Mouse (Mus musculus): ENCODE measurements at regions not wholly inside any gene's neighbourhood (a gene's known extent, or its start where the extent isn't known, plus 50 kb on each side); places are given as distances from the start of the nearest gene placed in this dataset.
A peak's percentile ranks its signal among the peaks of the same experiment; 100 is the strongest.
"Not testable (repeated sequence)": the region's sequence is repeated elsewhere in the genome, so short reads cannot be mapped to it uniquely, and the experiment has no call there.

- ATAC-seq (replicated peaks in 1 of 2; ENCODE audit: insufficient read depth in 1 of 2, low FRiP score in 2 of 2, low TSS enrichment in 1 of 2, low read depth in 1 of 2, poor library complexity in 2 of 2, severe bottlenecking in 2 of 2): peak; percentile 40 to 52; a peak in 3 of 4 replicates
These were observed 123.6 kb downstream of the Tnfrsf21 start for GRCm38 (mm10) chr17:43139916-43140315.

DNA sequence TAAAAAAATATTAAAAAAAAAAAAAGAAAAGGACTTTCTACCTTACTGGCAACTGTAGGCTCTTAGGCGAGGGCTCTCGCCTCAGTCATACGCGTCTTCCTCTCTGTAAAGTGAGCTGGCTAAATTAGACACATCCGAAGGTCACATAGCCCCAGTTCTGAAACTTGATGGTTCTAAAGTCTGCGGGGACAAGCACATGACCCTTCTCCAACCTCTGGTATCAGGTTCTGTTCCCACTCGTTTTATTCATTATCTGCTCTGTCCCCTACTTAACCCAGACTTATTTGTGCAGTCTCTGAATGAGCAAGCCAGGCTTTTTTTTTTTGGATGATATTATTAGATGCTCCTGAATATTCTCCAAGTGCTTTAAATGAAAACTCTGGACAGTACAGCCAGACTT, 125.4 kb downstream of the Tnfrsf21 start:
- no peak for ATAC-seq (replicated peaks in 1 of 2; ENCODE audit: insufficient read depth in 1 of 2, low FRiP score in 2 of 2, low TSS enrichment in 1 of 2, low read depth in 1 of 2, poor library complexity in 2 of 2, severe bottlenecking in 2 of 2)

GRCm38 (mm10) chr17:43145749-43146148, 124.4 kb upstream of the Adgrf1 start:
- no peak for ATAC-seq (replicated peaks in 1 of 2; ENCODE audit: insufficient read depth in 1 of 2, low FRiP score in 2 of 2, low TSS enrichment in 1 of 2, low read depth in 1 of 2, poor library complexity in 2 of 2, severe bottlenecking in 2 of 2)

DNA sequence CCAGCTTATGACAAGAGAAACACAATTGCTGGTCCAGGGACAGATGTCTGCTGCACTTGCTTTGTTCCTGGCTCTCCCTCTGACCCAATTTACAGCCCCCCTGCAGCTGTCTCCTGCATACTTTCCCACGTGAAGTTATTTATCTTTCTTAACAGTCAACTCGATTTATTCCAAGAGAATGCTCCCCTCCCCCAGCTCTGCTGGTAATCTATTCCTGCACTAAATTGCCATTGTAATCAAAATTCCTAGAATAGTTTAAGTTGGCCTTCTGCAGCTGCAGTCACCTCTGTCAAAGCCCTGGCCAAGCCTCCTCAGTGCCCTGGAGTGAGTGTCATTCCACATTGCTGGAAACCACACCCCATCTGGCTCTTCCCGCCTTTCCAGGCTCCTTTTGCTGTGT, 122.2 kb upstream of the Adgrf1 start:
- ATAC-seq (replicated peaks in 1 of 2; ENCODE audit: insufficient read depth in 1 of 2, low FRiP score in 2 of 2, low TSS enrichment in 1 of 2, low read depth in 1 of 2, poor library complexity in 2 of 2, severe bottlenecking in 2 of 2): no peak

DNA sequence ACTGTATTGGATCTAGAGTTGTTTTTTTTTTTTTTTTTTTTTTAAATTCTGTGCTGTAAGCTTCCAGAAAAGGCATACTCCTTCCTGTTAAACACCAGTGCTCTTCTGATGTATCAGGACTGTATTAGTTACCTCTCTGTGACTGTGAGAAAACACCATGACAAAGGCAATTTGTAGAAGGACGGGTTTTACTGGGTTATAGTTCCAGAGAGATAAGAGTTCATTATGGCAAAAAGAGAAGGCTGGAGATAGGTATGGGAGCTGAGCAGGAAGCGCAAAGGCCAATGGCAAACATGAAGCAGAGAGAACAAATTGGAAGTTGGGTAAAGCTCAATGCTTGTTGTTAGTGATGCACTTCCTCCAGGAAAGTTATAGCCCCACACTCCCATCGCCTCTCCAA, 117.5 kb upstream of the Adgrf1 start:
- ATAC-seq (replicated peaks in 1 of 2; ENCODE audit: insufficient read depth in 1 of 2, low FRiP score in 2 of 2, low TSS enrichment in 1 of 2, low read depth in 1 of 2, poor library complexity in 2 of 2, severe bottlenecking in 2 of 2): no peak

DNA sequence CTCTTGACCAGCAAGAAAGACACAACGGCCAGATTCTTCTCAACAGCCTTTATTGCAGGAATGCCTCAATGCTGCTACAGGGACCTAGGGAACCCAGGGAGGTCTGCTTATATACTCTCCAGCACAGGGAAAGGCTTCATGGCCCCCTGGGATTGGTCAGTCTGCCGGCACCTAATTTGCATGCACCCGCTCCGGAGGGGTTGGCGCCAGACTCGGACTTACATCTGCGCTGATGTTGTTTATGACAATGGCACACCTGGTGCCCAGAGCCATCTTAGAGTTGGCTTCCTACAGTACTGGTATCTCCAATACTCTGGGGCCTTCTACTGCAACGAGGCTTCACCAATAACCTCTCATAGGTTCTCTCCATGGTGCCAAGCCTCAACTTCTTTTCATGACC, 114.9 kb upstream of the Adgrf1 start:
- not testable (repeated sequence) for ATAC-seq (replicated peaks in 1 of 2; ENCODE audit: insufficient read depth in 1 of 2, low FRiP score in 2 of 2, low TSS enrichment in 1 of 2, low read depth in 1 of 2, poor library complexity in 2 of 2, severe bottlenecking in 2 of 2)

DNA sequence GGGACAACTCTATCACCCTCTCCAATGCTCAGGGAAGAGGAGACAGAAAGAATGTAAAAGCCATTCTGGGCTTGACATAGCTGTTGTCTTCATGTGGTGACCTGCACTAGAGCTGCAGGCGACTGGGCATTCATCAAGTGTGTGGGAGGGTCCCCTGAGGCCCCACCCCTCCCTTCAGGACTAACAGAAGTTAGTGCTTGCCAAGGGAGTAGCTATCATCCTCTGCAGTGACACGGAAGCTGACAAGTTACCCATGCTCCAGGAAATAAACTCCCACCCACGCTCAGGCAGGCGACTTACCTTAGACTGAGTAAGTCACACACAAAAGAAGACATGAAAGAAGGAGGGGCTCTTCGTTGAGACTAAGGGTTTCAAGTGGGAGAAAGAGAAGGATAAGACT, 114.0 kb upstream of the Adgrf1 start:
- no peak for ATAC-seq (replicated peaks in 1 of 2; ENCODE audit: insufficient read depth in 1 of 2, low FRiP score in 2 of 2, low TSS enrichment in 1 of 2, low read depth in 1 of 2, poor library complexity in 2 of 2, severe bottlenecking in 2 of 2)

GRCm38 (mm10) chr17:43157781-43158501, 112.2 kb upstream of the Adgrf1 start:
- ATAC-seq (replicated peaks in 1 of 2; ENCODE audit: insufficient read depth in 1 of 2, low FRiP score in 2 of 2, low TSS enrichment in 1 of 2, low read depth in 1 of 2, poor library complexity in 2 of 2, severe bottlenecking in 2 of 2): peak; percentile 94 to 98

DNA sequence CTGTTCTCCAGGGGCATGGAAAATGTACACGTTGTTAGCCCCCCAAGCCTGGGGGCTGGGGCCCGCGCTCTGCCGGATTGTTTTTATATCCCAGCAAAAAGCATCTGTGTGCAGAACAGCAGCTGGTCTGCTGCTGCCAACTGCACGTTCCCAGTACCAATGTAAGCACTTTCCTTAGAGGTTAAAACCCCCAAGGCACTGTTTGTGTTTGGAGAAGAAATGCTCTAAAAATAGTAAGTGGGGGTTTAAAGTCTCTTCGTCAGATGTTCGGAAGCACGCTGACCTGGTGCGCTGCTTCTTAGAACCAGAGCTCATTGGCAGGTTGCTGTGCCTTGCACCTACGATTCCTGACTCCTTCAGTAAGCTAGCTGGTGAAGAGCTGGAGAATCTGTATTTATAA, 111.4 kb upstream of the Adgrf1 start:
- ATAC-seq (replicated peaks in 1 of 2; ENCODE audit: insufficient read depth in 1 of 2, low FRiP score in 2 of 2, low TSS enrichment in 1 of 2, low read depth in 1 of 2, poor library complexity in 2 of 2, severe bottlenecking in 2 of 2): no peak

DNA sequence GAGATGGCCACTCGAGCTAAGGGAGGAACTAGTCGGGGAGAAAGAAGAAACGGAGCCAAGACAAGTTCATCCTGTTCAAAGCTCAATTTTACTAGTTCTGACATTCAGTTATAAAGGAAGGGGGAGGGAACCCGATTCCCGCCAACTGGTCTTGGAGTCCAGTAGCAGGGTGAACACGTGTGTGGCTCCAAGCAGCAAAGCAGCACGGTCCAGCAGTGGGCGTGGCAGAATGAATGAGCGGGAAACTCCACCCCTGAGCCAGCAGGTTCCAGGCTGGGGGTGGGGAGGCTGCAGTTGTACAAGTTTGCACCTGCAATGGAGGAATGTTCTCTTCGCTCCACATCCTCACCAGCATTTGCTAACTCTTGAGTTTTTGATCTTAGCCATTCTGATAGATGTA, 108.8 kb upstream of the Adgrf1 start:
- ATAC-seq (replicated peaks in 1 of 2; ENCODE audit: insufficient read depth in 1 of 2, low FRiP score in 2 of 2, low TSS enrichment in 1 of 2, low read depth in 1 of 2, poor library complexity in 2 of 2, severe bottlenecking in 2 of 2): not testable (repeated sequence)

DNA sequence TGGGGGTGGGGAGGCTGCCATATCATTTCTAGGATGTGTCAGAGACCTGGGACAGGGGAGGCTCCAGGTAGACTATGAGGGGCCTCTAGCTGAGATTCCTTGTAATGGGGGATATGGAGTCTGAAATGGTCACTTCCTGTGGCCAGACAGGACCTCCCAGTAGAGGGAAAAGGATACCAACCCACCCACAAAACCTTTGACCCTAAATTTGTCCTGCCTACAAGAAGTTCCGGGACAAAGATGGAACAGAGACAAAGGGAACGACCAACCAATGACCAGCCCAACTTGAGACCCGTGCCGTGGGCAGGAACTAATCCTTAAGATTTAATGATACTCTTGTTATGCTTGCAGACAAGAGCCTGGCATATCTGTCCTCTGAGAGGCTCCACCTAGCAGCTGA, 107.0 kb upstream of the Adgrf1 start:
- no peak for ATAC-seq (replicated peaks in 1 of 2; ENCODE audit: insufficient read depth in 1 of 2, low FRiP score in 2 of 2, low TSS enrichment in 1 of 2, low read depth in 1 of 2, poor library complexity in 2 of 2, severe bottlenecking in 2 of 2)

DNA sequence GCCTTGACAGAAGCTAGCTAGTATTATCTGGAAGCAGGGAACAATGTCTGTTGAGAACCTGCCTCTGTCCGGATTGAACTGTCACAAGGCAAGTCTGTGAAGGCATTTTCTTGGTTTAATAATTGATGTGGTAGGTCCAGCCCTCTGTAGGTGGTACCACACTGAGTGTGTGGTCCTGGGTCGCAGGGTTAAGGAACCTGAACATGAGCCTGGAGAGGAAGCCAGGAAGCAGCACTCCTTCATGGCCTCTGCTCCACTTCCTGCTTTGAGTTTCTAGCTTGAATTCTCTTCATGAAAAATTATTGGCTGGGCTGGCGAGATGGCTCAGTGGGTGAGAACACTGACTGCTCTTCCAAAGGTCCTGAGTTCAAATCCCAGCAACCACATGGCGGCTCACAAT, 104.0 kb upstream of the Adgrf1 start:
- no peak for ATAC-seq (replicated peaks in 1 of 2; ENCODE audit: insufficient read depth in 1 of 2, low FRiP score in 2 of 2, low TSS enrichment in 1 of 2, low read depth in 1 of 2, poor library complexity in 2 of 2, severe bottlenecking in 2 of 2)

DNA sequence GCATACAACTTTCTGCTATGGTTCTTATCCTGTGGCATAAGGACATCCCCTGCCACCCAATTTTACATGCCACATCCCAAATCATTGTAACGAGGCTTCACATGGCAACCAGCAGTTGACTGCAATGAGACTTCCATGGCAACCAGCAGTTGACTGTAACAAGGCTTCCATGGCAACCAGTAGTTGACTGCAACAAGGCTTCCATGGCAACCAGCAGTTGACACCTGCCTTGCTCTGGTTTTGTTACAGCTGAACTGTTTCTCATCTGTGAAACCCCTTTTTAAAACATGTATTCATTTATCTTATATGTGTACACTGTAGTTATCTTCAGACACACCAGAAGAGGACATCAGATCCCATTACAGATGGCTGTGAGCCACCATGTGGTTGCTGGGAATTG, 100.7 kb upstream of the Adgrf1 start:
- ATAC-seq (replicated peaks in 1 of 2; ENCODE audit: insufficient read depth in 1 of 2, low FRiP score in 2 of 2, low TSS enrichment in 1 of 2, low read depth in 1 of 2, poor library complexity in 2 of 2, severe bottlenecking in 2 of 2): no peak

- ATAC-seq (replicated peaks in 1 of 2; ENCODE audit: insufficient read depth in 1 of 2, low FRiP score in 2 of 2, low TSS enrichment in 1 of 2, low read depth in 1 of 2, poor library complexity in 2 of 2, severe bottlenecking in 2 of 2): no peak
These were observed 97.4 kb upstream of the Adgrf1 start for GRCm38 (mm10) chr17:43172657-43173165.

- no peak for ATAC-seq (replicated peaks in 1 of 2; ENCODE audit: insufficient read depth in 1 of 2, low FRiP score in 2 of 2, low TSS enrichment in 1 of 2, low read depth in 1 of 2, poor library complexity in 2 of 2, severe bottlenecking in 2 of 2)
These were observed 95.3 kb upstream of the Adgrf1 start for GRCm38 (mm10) chr17:43174860-43175259.

DNA sequence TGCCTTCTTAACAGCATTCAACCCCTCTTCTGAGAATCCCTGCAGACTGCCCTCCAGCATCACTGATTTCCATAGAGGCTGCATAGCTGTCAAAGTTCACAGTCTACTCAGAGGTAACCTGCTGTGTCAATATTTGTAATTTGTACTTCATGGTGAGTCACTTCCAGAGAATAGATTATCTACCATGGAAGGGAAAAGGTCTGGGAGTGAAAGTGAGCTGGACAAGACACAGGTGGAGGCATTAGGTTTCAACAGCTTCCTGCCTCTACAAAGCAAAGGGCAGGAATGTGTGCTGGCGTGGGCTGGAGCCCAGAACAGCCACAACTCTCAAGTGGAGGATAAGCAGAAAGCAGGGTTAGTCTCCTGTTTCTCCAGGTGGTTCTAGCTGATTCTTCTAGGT, 92.9 kb upstream of the Adgrf1 start:
- no peak for ATAC-seq (replicated peaks in 1 of 2; ENCODE audit: insufficient read depth in 1 of 2, low FRiP score in 2 of 2, low TSS enrichment in 1 of 2, low read depth in 1 of 2, poor library complexity in 2 of 2, severe bottlenecking in 2 of 2)

DNA sequence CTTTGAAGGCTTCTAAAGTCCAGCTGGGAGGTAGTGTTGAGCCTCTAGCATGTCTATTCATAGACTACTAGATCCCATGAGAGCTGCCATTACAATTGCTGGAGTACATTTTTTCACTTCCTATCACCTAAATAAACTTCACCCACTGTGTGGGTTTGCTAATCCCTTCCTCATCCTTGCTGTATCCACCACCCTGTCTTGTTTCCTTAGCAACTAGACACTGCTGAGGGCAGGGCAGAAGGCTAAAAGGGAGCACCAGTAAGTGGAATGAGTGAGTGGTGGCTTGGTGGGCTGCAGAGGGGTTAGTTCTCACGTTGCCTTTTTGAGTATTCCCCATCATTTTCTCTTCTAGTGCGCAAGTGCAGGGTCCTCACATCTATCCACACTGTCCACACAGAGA, 80.1 kb upstream of the Adgrf1 start:
- no peak for ATAC-seq (replicated peaks in 1 of 2; ENCODE audit: insufficient read depth in 1 of 2, low FRiP score in 2 of 2, low TSS enrichment in 1 of 2, low read depth in 1 of 2, poor library complexity in 2 of 2, severe bottlenecking in 2 of 2)

- no peak for ATAC-seq (replicated peaks in 1 of 2; ENCODE audit: insufficient read depth in 1 of 2, low FRiP score in 2 of 2, low TSS enrichment in 1 of 2, low read depth in 1 of 2, poor library complexity in 2 of 2, severe bottlenecking in 2 of 2)
These were observed 79.2 kb upstream of the Adgrf1 start for GRCm38 (mm10) chr17:43190853-43191485.

DNA sequence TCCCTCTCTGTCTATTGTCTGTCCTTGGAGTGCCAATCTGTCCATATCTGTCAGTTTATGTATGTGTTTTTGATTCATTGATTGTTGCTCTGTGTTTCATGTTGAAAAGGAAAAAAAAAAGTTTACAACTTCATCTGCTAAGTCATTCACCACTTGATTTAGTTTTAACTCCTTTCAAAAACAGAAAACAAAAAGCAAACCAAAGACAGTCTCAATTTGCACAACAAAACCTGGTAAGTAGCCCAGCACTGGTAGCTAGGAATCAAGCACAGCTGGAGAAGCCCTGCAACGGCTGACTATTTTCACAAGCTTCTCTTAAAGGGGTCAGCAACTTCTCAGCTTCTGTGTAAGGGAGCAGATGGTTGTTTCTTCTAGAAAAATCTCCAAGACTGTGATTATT, 72.9 kb upstream of the Adgrf1 start:
- no peak for ATAC-seq (replicated peaks in 1 of 2; ENCODE audit: insufficient read depth in 1 of 2, low FRiP score in 2 of 2, low TSS enrichment in 1 of 2, low read depth in 1 of 2, poor library complexity in 2 of 2, severe bottlenecking in 2 of 2)

All from hematopoietic stem cell, adult 5-6 weeks (primary cell).